Mouse (Mus musculus): Measurements from ENCODE around the gene Ifrd2. TPM values are rescaled to one million over a fixed set of nuclear protein-coding genes. Genes with fewer than 3 reads are reported as not detected.
"Not testable (repeated sequence)": the region's sequence is repeated elsewhere in the genome, so short reads cannot be mapped to it uniquely, and the experiment has no call there.

Gene Ifrd2
- polyA plus RNA-seq, 1 experiment from 2014 or later, result 23.3 TPM

DNA sequence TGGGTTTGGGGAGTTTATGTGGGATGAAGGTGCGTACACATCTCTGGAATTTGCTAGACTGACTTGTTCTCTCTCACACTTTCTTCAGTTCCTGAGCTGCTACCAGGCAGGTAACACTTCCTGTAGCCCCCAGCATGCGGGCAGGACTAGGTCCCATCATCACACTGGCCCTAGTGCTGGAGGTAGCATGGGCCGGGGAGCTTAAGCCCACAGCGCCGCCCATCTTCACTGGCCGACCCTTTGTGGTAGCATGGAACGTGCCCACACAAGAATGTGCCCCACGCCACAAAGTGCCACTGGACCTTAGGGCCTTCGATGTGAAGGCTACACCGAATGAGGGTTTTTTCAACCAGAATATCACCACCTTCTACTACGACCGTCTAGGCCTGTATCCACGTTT is 17.4 kb upstream of the Ifrd2 start:
- Histone ChIP-seq H3K4me2 (replicated peaks) (peak overlapping the region; percentile 90), H3K27me3 (replicated peaks) (no peaks in the 10 kb centered on the region), H3K4me3 (peak overlapping the region; percentile 60), H3K36me3 (peaks cover 53% of the 10 kb centered on the region), H3K9ac (peak overlapping the region; percentile 72), H3K27ac (no peak overlapping the region), H3K9me3 (no peaks in the 10 kb centered on the region), H3K4me1 (peaks cover 45% of the 10 kb centered on the region)
- 59% methylated on average over 13 of the region's 13 CpGs for WGBS
- no peak for ATAC-seq (ENCODE audit: low FRiP score, low read depth)

DNA sequence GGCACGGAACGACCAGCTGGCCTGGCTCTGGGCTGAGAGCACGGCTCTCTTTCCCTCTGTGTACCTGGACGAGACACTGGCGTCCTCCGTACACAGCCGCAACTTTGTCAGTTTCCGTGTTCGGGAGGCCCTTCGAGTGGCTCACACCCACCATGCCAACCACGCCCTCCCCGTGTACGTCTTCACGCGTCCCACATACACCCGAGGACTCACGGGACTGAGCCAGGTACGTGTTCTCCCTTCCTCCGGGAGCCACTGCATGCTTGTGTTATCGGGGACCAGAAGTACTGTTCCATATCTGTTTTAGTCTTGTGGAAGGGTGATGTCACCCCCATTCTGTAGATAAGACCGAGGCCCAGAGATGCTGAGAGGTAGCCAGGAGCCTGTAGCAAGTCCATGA is 16.6 kb upstream of the Ifrd2 start:
- H3K36me3 ChIP-seq, result peaks cover 46% of the 10 kb centered on the region
- no peaks in the 10 kb centered on the region for H3K9me3 ChIP-seq
- no peak overlapping the region for H3K9ac ChIP-seq
- peak overlapping the region; percentile 60; the same call in 1 of the 2 replicates for H3K4me3 ChIP-seq
- no peak for ATAC-seq (ENCODE audit: low FRiP score, low read depth)
- H3K4me1 ChIP-seq, result peaks cover 45% of the 10 kb centered on the region
- H3K27me3 ChIP-seq (replicated peaks), result no peaks in the 10 kb centered on the region
- 96% methylated on average over 21 of the region's 21 CpGs for WGBS
- peak overlapping the region; percentile 90 for H3K4me2 ChIP-seq (replicated peaks)
- H3K27ac ChIP-seq, result no peak overlapping the region

- Histone ChIP-seq H3K9ac (no peak overlapping the region), H3K36me3 (peaks cover 46% of the 10 kb centered on the region), H3K4me3 (no peak overlapping the region), H3K4me2 (replicated peaks) (peak overlapping the region; percentile 90), H3K27me3 (replicated peaks) (no peaks in the 10 kb centered on the region), H3K4me1 (peaks cover 53% of the 10 kb centered on the region), H3K9me3 (no peaks in the 10 kb centered on the region), H3K27ac (no peak overlapping the region)
- no peak for ATAC-seq (ENCODE audit: low FRiP score, low read depth)
- 95% methylated on average over 22 of the region's 22 CpGs for WGBS
Measured at GRCm38 (mm10) chr9:107571534-107572326, 15.7 kb upstream of the Ifrd2 start.

DNA sequence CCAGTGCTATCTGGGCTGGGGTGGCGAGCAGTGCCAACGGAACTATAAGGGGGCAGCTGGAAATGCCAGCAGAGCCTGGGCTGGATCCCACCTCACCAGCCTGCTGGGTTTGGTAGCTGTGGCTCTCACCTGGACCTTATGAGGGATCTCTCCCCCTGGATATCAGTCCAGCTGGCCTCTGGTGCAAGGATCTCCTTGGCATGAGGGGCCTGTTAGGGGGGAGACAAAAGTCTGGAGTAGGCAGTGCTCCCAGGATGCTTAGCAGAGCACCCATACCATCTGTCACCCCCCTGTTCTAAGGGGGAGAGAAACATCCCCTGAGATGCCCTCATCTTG is 15.1 kb upstream of the Ifrd2 start:
- H3K9ac ChIP-seq, result no peak overlapping the region
- H3K4me2 ChIP-seq (replicated peaks), result 0 out of 2 replicates have a peak overlapping the region, but pooled peaks have one; percentile 24
- peaks cover 55% of the 10 kb centered on the region for H3K4me1 ChIP-seq
- ATAC-seq (ENCODE audit: low FRiP score, low read depth), result no peak
- H3K4me3 ChIP-seq, result no peak overlapping the region
- no peaks in the 10 kb centered on the region for H3K27me3 ChIP-seq (replicated peaks)
- H3K36me3 ChIP-seq, result peaks cover 46% of the 10 kb centered on the region
- H3K27ac ChIP-seq, result no peak overlapping the region
- 100% methylated on average over 2 of the region's 2 CpGs for WGBS
- H3K9me3 ChIP-seq, result no peaks in the 10 kb centered on the region

- H3K27ac ChIP-seq; H3K9ac ChIP-seq; H3K4me2 ChIP-seq (replicated peaks); H3K9me3 ChIP-seq; ATAC-seq (ENCODE audit: low FRiP score, low read depth); H3K4me3 ChIP-seq; H3K27me3 ChIP-seq (replicated peaks): not testable (repeated sequence)
- WGBS, result 82% methylated on average over 6 of the region's 6 CpGs
- Histone ChIP-seq H3K4me1 (peaks cover 47% of the 10 kb centered on the region), H3K36me3 (peaks cover 46% of the 10 kb centered on the region)
Measured at GRCm38 (mm10) chr9:107573774-107574173, 13.7 kb upstream of the Ifrd2 start.

GRCm38 (mm10) chr9:107575579-107576356 is 11.7 kb upstream of the Ifrd2 start:
- peaks cover 40% of the 10 kb centered on the region for H3K36me3 ChIP-seq
- H3K4me1 ChIP-seq, result peaks cover 44% of the 10 kb centered on the region
- H3K4me3 ChIP-seq, result no peak overlapping the region
- no peak overlapping the region for H3K27ac ChIP-seq
- WGBS, result 90% methylated on average over 14 of the region's 14 CpGs
- no peak overlapping the region for H3K4me2 ChIP-seq (replicated peaks)
- H3K27me3 ChIP-seq (replicated peaks), result no peaks in the 10 kb centered on the region
- H3K9me3 ChIP-seq, result no peaks in the 10 kb centered on the region
- ATAC-seq (ENCODE audit: low FRiP score, low read depth), result no peak
- H3K9ac ChIP-seq, result no peak overlapping the region

- Histone ChIP-seq H3K36me3 (peaks cover 32% of the 10 kb centered on the region), H3K27me3 (replicated peaks) (no peaks in the 10 kb centered on the region), H3K27ac (no peak within 1 kb of the TSS)
Measured at GRCm38 (mm10) chr9:107576357-107577107, 10.9 kb upstream of the Ifrd2 start, which contains the start of gene Hyal1. Gene Hyal1, plus strand, starts transcription at chr9:107576927.

GRCm38 (mm10) chr9:107577871-107578270 is 9.6 kb upstream of the Ifrd2 start:
- H3K4me2 ChIP-seq (replicated peaks), result 0 out of 2 replicates have a peak overlapping the region, but pooled peaks have one; percentile 54
- H3K9ac ChIP-seq, result 0 out of 2 replicates have a peak overlapping the region, but pooled peaks have one; percentile 8
- WGBS, result 95% methylated on average over 10 of the region's 10 CpGs
- no peaks in the 10 kb centered on the region for H3K27me3 ChIP-seq (replicated peaks)
- ATAC-seq (ENCODE audit: low FRiP score, low read depth), result no peak
- peaks cover 43% of the 10 kb centered on the region for H3K4me1 ChIP-seq
- no peak overlapping the region for H3K4me3 ChIP-seq
- no peak overlapping the region for H3K27ac ChIP-seq
- H3K36me3 ChIP-seq, result peaks cover 22% of the 10 kb centered on the region
- H3K9me3 ChIP-seq, result no peaks in the 10 kb centered on the region

More at GRCm38 (mm10) chr9:107576357-107577107, 10.9 kb upstream of the Ifrd2 start, which contains the start of gene Hyal1:
- Histone ChIP-seq H3K4me2 (replicated peaks) (peak within 1 kb of the TSS; percentile 54), H3K9ac (peak within 1 kb of the TSS; percentile 34; the same call in 1 of the 2 replicates), H3K4me1 (peaks cover 42% of the 10 kb centered on the region), H3K9me3 (no peaks in the 10 kb centered on the region), H3K4me3 (peak within 1 kb of the TSS; percentile 16)
- ATAC-seq (ENCODE audit: low FRiP score, low read depth), result peak; percentile 51; the same call in 1 of the 2 replicates
- 29% methylated on average over 16 of the region's 16 CpGs for WGBS

GRCm38 (mm10) chr9:107578587-107578986 is 8.9 kb upstream of the Ifrd2 start, which contains the start of gene Naa80:
Gene Naa80, plus strand, starts transcription at chr9:107578887.
- Histone ChIP-seq H3K9ac (0 out of 2 replicates have a peak within 1 kb of the TSS, but pooled peaks have one; percentile 8), H3K4me3 (no peak within 1 kb of the TSS)
- ATAC-seq (ENCODE audit: low FRiP score, low read depth), result no peak

GRCm38 (mm10) chr9:107579023-107579900 is 8.2 kb upstream of the Ifrd2 start:
- peak overlapping the region; percentile 95; the same call in 1 of the 2 replicates for H3K4me2 ChIP-seq (replicated peaks)

More at GRCm38 (mm10) chr9:107578587-107578986, 8.9 kb upstream of the Ifrd2 start, which contains the start of gene Naa80:
- H3K4me2 ChIP-seq (replicated peaks), result peak within 1 kb of the TSS; percentile 95; the same call in 1 of the 2 replicates
- peaks cover 21% of the 10 kb centered on the region for H3K36me3 ChIP-seq
- peaks cover 43% of the 10 kb centered on the region for H3K4me1 ChIP-seq
- no peak within 1 kb of the TSS for H3K27ac ChIP-seq
- 81% methylated on average over 3 of the region's 3 CpGs for WGBS
- no peaks in the 10 kb centered on the region for H3K9me3 ChIP-seq
- no peaks in the 10 kb centered on the region for H3K27me3 ChIP-seq (replicated peaks)

More at GRCm38 (mm10) chr9:107579023-107579900, 8.2 kb upstream of the Ifrd2 start:
- Histone ChIP-seq H3K27ac (no peak overlapping the region), H3K9ac (no peak overlapping the region), H3K36me3 (peaks cover 17% of the 10 kb centered on the region), H3K27me3 (replicated peaks) (no peaks in the 10 kb centered on the region), H3K9me3 (no peaks in the 10 kb centered on the region), H3K4me3 (no peak overlapping the region), H3K4me1 (peaks cover 43% of the 10 kb centered on the region)
- 94% methylated on average over 14 of the region's 14 CpGs for WGBS
- ATAC-seq (ENCODE audit: low FRiP score, low read depth), result no peak

Measured in neural tube, embryonic 12.5 days (tissue).